Mouse (Mus musculus): ENCODE results near the gene Fam186a. TPM values are rescaled to one million over a fixed set of nuclear protein-coding genes. Genes with fewer than 3 reads are reported as not detected.
"Not testable (repeated sequence)": the region's sequence is repeated elsewhere in the genome, so short reads cannot be mapped to it uniquely, and the experiment has no call there.

The Fam186a gene
- polyA plus RNA-seq, 1 experiment, result 0.04 TPM

DNA sequence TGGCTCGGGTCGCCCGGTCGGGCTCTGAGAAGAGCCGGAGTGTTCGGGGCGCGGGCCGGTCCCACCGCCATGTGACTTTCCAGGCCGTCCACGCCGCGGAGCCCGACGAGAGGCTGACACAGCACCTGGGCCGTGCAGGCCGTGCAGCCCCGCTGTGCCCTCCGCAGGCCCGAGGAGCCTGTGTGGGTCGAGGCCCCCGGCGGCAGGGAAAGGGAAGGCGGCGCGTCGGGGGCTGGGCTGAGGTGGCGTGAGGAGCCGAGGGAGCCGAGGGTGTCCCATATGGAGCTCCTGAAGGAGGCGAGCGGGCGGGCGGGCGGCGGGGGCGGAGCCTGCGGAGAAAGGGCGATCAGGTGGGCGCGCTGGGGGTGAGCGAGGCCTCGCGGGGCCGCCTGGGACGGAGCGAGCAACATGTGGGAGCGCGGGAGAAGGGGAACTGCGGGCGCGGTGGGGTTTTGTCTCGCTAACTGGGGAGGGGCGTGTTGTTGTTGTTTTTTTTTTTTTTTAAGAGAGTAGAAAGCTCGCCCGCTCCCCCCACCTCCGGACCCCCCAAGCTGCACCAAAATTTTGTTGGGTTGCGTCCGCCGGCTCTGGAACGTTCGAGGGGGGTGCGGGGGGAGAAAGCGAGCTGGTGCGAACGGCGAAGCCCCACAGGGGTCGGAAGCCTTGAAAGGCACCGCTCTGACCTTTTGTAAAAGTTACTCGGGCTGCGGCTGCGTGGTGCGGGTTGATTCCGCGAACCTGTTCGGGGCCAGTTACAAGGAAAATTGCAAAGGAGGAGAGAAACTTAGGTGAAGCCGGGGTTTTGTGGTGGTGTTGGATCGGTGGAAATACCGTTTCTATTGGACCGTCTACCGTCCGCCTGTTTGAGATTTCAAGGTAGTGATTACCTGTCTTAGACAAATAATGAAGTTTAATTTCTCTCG lies 6.4 kb upstream of the Fam186a start:
- DNase-seq, result peak; percentile 35
- TF ChIP-seq CTCF (IDR thresholded peaks at IDR 0.05; ENCODE audit: insufficient read depth, low read length) (no peak), POLR2A (IDR thresholded peaks at IDR 0.05; ENCODE audit: borderline replicate concordance, extremely low read depth, low read depth, low read length) (no peak)
- Histone ChIP-seq H3K4me3 (replicated peaks; ENCODE audit: extremely low read depth, low read depth, low read length) (peak overlapping the region; percentile 82), H3K4me1 (ENCODE audit: control insufficient read depth, insufficient read depth, low read length) (peaks cover 8% of the 10 kb centered on the region)
- WGBS, result under 1% methylated on average over 84 of the region's 84 CpGs

DNA sequence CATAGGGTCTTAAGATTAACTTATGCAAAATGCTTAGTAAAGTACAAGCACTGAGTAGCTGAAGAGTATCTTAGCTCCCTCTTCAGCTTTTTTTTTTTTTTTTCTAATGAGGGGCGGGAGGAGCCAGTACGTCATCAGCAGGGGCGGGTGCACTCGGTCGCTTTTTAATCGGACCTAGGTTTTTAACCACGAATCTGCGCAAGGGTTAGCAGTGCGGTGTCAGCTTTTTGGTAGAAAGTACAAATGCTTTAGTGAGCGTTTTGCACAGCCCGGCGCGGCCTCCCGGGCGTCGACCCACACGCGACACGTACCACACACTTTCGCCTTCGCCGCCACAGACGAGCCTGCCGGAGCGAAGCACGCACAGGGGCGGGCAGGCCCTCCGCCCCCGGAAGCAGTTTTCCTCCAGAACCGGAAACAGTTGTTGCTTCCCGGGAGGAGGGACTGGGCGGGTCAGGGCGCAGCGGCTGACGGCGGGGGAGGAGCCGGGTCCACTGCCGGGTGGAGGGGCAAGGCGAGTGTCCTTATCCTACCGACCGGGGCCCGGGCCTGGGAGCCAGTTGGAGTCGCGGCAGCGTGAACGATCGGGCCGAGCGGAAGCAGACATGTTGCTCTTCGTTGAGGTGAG lies 5.6 kb upstream of the Fam186a start:
- under 1% methylated on average over 50 of the region's 50 CpGs for WGBS
- peak overlapping the region; percentile 82 for H3K4me3 ChIP-seq (replicated peaks; ENCODE audit: extremely low read depth, low read depth, low read length)
- H3K4me1 ChIP-seq (ENCODE audit: control insufficient read depth, insufficient read depth, low read length), result peaks cover 8% of the 10 kb centered on the region
- TF ChIP-seq CTCF (IDR thresholded peaks at IDR 0.05; ENCODE audit: insufficient read depth, low read length) (no peak), POLR2A (IDR thresholded peaks at IDR 0.05; ENCODE audit: borderline replicate concordance, extremely low read depth, low read depth, low read length) (peak; percentile 86; the same call in 1 of the 2 replicates)
- DNase-seq, result peak; percentile 96

DNA sequence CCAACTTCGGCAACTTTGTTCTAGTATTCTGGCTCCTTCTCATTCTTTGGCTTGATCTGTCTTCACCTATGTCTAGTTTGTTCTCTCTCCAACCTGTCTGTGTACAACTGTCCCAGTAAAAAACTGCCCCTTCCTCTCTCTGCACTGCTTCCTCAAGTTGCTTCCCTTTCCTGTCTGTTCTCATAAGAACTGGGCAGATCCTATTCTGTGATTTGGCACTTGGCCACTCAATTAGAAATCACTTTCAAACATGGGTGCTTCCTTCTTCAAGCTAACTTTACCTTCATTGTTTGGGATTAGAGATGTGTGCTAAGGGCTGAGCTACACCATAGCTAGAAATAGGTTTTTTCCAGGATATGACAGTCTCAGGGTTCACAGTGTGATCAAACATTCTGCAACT lies 3.7 kb upstream of the Fam186a start:
- Histone ChIP-seq H3K4me1 (ENCODE audit: control insufficient read depth, insufficient read depth, low read length) (peaks cover 8% of the 10 kb centered on the region), H3K4me3 (replicated peaks; ENCODE audit: extremely low read depth, low read depth, low read length) (no peak overlapping the region)
- 59% methylated on average over 1 of the region's 1 CpGs for WGBS
- TF ChIP-seq POLR2A (IDR thresholded peaks at IDR 0.05; ENCODE audit: borderline replicate concordance, extremely low read depth, low read depth, low read length), result no peak
- no peak for DNase-seq

DNA sequence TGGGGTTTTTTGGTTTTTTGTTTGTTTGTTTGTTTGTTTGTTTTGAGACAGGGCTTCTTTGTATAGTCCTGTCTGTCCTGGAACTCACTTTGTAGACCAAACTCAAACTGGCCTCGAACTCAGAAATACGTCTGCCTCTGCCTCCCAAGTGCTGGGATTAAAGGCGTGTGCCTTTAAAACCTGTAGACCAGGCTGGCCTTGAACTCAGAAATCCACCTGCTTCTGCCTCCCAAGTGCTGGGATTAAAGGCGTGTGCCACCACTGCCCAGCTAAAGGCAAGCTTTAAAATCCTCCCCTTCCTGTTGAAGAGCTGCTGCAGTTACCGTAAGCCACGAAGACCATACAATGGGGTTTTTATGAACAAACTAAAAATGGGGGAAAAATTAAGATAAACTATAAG lies 2.9 kb upstream of the Fam186a start, which contains the start of gene Larp4:
Larp4 (plus strand) TSS at position 301 of the 400 bp plus-strand sequence.
- H3K4me3 ChIP-seq (replicated peaks; ENCODE audit: extremely low read depth, low read depth, low read length); DNase-seq: not testable (repeated sequence)
- WGBS, result 85% methylated on average over 6 of the region's 6 CpGs
- peaks cover 10% of the 10 kb centered on the region for H3K4me1 ChIP-seq (ENCODE audit: control insufficient read depth, insufficient read depth, low read length)

DNA sequence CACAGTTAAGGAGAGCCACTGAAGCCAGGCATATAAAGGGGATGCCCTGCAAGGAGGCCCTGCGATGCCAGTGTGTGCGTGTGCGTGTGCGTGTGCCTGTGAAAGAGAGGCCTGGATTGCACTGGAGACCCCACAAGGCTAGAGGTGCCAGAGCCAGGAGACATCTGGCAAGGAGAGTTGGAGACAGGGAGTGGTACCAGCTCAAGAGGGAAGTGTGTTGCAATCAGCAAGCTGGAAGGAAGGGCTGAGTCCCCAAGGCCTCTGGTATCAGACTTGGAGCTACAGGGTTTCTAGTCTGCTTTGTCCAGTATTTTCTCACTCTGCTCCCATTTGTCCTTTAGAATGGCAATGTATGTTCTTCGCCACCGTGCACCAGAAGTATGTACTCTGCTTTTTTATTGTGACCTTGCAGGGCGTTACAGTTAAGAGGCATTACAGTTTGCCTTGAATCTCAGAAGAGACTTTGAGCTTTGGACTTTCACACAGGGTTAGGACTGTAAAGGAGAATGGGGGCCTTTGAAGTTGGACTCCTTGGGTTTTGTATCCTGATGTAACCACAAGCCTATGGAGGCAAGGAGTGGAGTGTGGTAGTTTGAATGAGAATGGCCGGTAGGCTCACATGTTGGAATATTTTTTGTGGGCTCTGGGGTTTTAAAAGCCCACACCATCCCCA lies 1.6 kb downstream of the Fam186a start:
- H3K4me1 ChIP-seq (ENCODE audit: control insufficient read depth, insufficient read depth, low read length), result peaks cover 2% of the 10 kb centered on the region
- WGBS, result 62% methylated on average over 8 of the region's 8 CpGs
- DNase-seq, result peak; percentile 27
- no peak overlapping the region for H3K4me3 ChIP-seq (replicated peaks; ENCODE audit: extremely low read depth, low read depth, low read length)
- TF ChIP-seq POLR2A (IDR thresholded peaks at IDR 0.05; ENCODE audit: borderline replicate concordance, extremely low read depth, low read depth, low read length) (no peak), CTCF (IDR thresholded peaks at IDR 0.05; ENCODE audit: insufficient read depth, low read length) (no peak)

DNA sequence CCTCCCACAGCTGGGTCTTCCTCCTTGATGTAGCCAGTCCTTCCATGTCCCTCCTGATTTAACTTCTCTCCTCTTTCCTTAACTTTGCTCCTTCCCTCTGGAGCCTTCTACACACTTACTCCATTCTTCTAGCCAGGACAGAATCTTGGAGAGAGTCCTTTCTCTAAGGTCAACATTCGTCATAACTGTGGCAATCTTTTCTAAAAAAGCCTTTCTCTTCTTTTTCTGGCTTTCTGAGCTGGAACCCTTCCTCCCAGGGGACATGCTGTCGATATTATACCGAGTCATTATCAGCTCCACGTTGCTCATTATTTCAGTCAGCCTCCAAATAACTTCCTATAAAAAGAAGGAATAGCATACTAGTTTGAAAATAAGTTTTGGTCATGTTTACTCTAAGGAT lies 11.5 kb downstream of the Fam186a start:
- no peak for TF ChIP-seq CTCF (IDR thresholded peaks at IDR 0.05; ENCODE audit: insufficient read depth, low read length)
- no peak for TF ChIP-seq POLR2A (IDR thresholded peaks at IDR 0.05; ENCODE audit: borderline replicate concordance, extremely low read depth, low read depth, low read length)
- DNase-seq, result no peak
- H3K4me3 ChIP-seq (replicated peaks; ENCODE audit: extremely low read depth, low read depth, low read length), result no peak overlapping the region
- 56% methylated on average over 4 of the region's 4 CpGs for WGBS
- H3K4me1 ChIP-seq (ENCODE audit: control insufficient read depth, insufficient read depth, low read length), result no peaks in the 10 kb centered on the region

DNA sequence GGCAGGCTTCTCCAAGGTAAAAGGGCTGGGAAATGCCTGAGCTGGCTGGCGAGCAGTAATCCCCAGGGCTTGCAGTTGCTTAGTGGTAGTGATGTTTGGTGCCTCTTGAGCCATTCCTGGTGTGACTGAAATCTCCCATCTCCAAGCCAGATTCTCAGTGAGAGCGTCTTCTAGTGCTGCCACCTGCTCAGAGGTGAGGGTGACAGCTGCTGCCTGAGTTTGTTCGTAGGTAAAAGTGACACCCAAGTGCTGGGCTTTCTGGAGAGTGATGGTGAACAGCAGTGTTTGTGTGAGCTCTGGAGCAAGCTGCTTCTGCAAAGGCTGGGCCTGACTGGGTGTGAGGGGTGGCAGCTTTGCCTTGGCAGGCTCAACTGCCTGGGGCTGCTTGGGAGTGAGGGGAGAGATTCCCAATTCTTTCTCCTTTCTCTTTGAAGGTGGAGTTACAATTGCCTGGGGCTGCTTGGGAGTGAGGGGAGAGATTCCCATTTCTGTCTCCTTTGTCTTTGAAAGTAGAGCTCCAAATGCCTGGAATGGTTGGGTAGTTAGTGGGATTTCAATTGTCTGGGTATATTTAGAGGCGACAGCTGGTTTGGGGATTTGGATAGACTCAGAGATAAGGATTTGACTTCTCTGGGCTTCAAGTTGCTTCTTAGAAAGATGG lies 25.8 kb downstream of the Fam186a start:
- TF ChIP-seq CTCF (IDR thresholded peaks at IDR 0.05; ENCODE audit: insufficient read depth, low read length) (no peak), POLR2A (IDR thresholded peaks at IDR 0.05; ENCODE audit: borderline replicate concordance, extremely low read depth, low read depth, low read length) (no peak)
- 76% methylated on average over 4 of the region's 4 CpGs for WGBS
- DNase-seq, result no peak
- Histone ChIP-seq H3K4me1 (ENCODE audit: control insufficient read depth, insufficient read depth, low read length) (no peaks in the 10 kb centered on the region), H3K4me3 (replicated peaks; ENCODE audit: extremely low read depth, low read depth, low read length) (no peak overlapping the region)

DNA sequence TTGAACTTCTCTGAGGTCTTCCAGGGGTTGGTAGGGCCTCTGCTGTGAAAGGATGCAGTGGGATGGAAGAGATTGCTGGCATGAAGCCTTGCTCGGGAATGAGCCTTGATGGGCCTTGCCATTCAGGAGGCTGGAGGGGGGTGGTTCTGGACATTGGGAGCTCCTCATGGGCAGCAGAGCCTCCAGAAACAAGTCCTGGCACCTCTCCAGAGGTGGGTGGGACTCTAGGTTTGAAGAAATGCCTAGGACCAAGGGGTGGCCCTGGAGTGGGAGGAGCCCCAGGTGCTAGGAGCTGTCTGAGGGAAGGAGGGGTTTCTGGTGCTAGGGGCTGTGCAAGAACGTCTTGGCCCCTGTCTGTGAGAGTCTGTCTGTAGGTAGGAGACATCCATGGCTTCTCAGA lies 26.4 kb downstream of the Fam186a start:
- WGBS, result 58% methylated on average over 2 of the region's 2 CpGs
- TF ChIP-seq CTCF (IDR thresholded peaks at IDR 0.05; ENCODE audit: insufficient read depth, low read length) (no peak), POLR2A (IDR thresholded peaks at IDR 0.05; ENCODE audit: borderline replicate concordance, extremely low read depth, low read depth, low read length) (no peak)
- H3K4me3 ChIP-seq (replicated peaks; ENCODE audit: extremely low read depth, low read depth, low read length), result no peak overlapping the region

DNA sequence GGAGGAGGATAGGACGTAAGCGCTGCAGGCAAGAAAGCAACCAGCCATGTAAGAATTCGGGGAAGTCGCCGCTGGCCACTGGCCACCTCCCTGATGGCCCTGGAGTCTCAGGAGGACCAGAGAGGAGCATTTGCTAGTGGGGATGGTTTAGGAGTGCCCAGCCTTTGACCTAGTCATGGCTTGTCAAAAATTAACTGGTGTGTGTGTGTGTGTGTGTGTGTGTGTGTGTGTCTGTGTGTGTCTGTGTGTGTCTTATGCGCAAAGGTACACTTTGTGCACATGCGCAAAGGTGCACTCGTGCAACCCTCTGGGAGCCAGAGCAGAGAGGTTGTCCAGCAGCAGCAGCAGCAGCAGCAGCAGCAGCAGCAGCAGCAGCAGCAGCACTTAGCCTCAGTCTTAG lies 29.0 kb downstream of the Fam186a start:
- no peak for TF ChIP-seq CTCF (IDR thresholded peaks at IDR 0.05; ENCODE audit: insufficient read depth, low read length)
- no peak for TF ChIP-seq POLR2A (IDR thresholded peaks at IDR 0.05; ENCODE audit: borderline replicate concordance, extremely low read depth, low read depth, low read length)

More for the DNA sequence above, 26.4 kb downstream of the Fam186a start:
- no peak for DNase-seq
- no peaks in the 10 kb centered on the region for H3K4me1 ChIP-seq (ENCODE audit: control insufficient read depth, insufficient read depth, low read length)

More for the DNA sequence above, 29.0 kb downstream of the Fam186a start:
- WGBS, result 84% methylated on average over 8 of the region's 8 CpGs
- no peak for DNase-seq
- no peaks in the 10 kb centered on the region for H3K4me1 ChIP-seq (ENCODE audit: control insufficient read depth, insufficient read depth, low read length)
- no peak overlapping the region for H3K4me3 ChIP-seq (replicated peaks; ENCODE audit: extremely low read depth, low read depth, low read length)
